Mouse (Mus musculus) left cerebral cortex, adult 11 months (tissue): ENCODE results near the gene Lrriq1.

ENCODE experiments used
- DNase-seq: peaks from one replicate; pipeline ENCODE4 v3.0.0; 2022; ENCODE audit warnings: low spot score

Gene Lrriq1

GRCm38 (mm10) chr10:103028253-103029131 lies 207.6 kb downstream of the Lrriq1 start:
- no peak for DNase-seq

- no peak for DNase-seq
Measured at GRCm38 (mm10) chr10:103027931-103028252, 208.2 kb downstream of the Lrriq1 start.

- no peak for DNase-seq
Measured at GRCm38 (mm10) chr10:103027226-103027930, 208.7 kb downstream of the Lrriq1 start.

GRCm38 (mm10) chr10:103026636-103027225 lies 209.4 kb downstream of the Lrriq1 start:
- DNase-seq, result no peak

GRCm38 (mm10) chr10:103002556-103002955 lies 233.6 kb downstream of the Lrriq1 start:
- DNase-seq, result no peak

GRCm38 (mm10) chr10:103000902-103001301 lies 235.2 kb downstream of the Lrriq1 start:
- DNase-seq, result no peak

- no peak for DNase-seq
Measured at GRCm38 (mm10) chr10:102999584-102999983, 236.5 kb downstream of the Lrriq1 start.
